Mouse (Mus musculus): ENCODE measurements around the gene Rarres2. TPM values are rescaled to one million over a fixed set of nuclear protein-coding genes. Genes with fewer than 3 reads are reported as not detected.

The Rarres2 gene
- polyA plus RNA-seq, 1 experiment from 2014 or later: 44.2 TPM

- H3K4me1 ChIP-seq (ENCODE audit: control insufficient read depth, insufficient read depth, low read length): peaks cover 29% of the 10 kb centered on the region; the same call in 1 of the 2 replicates
- 75% methylated on average over 21 of the region's 21 CpGs for WGBS
- peak; percentile 47; the same call in 1 of the 2 replicates for ATAC-seq (ENCODE audit: low FRiP score, low TSS enrichment)
These were observed 4.3 kb downstream of the Rarres2 start for GRCm38 (mm10) chr6:48568036-48568984.

GRCm38 (mm10) chr6:48566312-48566711, 6.3 kb downstream of the Rarres2 start:
- Histone ChIP-seq H3K4me2 (replicated peaks; ENCODE audit: low read depth, low read length) (no peak overlapping the region), H3K4me1 (ENCODE audit: control insufficient read depth, insufficient read depth, low read length) (peaks cover 19% of the 10 kb centered on the region; the same call in 1 of the 2 replicates), H3K27ac (ENCODE audit: low read depth, low read length) (peak overlapping the region; percentile 15; the same call in 1 of the 2 replicates), H3K27me3 (ENCODE audit: control insufficient read depth, insufficient read depth, low read length) (no peaks in the 10 kb centered on the region), H3K4me3 (ENCODE audit: low read length) (no peak overlapping the region), H3K36me3 (ENCODE audit: control insufficient read depth, insufficient read depth, low read length) (no peaks in the 10 kb centered on the region), H3K9me3 (ENCODE audit: control insufficient read depth, low read length) (no peaks in the 10 kb centered on the region), H3K9ac (ENCODE audit: low read depth, low read length) (no peak overlapping the region)
- peak; percentile 65; the same call in 1 of the 2 replicates for ATAC-seq (ENCODE audit: low FRiP score, low TSS enrichment)
- WGBS: 28% methylated on average over 5 of the region's 5 CpGs

More at GRCm38 (mm10) chr6:48568036-48568984, 4.3 kb downstream of the Rarres2 start:
- Histone ChIP-seq H3K9ac (ENCODE audit: low read depth, low read length) (no peak overlapping the region), H3K36me3 (ENCODE audit: control insufficient read depth, insufficient read depth, low read length) (no peaks in the 10 kb centered on the region), H3K4me2 (replicated peaks; ENCODE audit: low read depth, low read length) (no peak overlapping the region), H3K27me3 (ENCODE audit: control insufficient read depth, insufficient read depth, low read length) (no peaks in the 10 kb centered on the region), H3K27ac (ENCODE audit: low read depth, low read length) (peak overlapping the region; percentile 51; the same call in 1 of the 2 replicates), H3K9me3 (ENCODE audit: control insufficient read depth, low read length) (no peaks in the 10 kb centered on the region), H3K4me3 (ENCODE audit: low read length) (no peak overlapping the region)

GRCm38 (mm10) chr6:48565693-48566310, 6.8 kb downstream of the Rarres2 start:
- Histone ChIP-seq H3K36me3 (ENCODE audit: control insufficient read depth, insufficient read depth, low read length) (no peaks in the 10 kb centered on the region), H3K4me3 (ENCODE audit: low read length) (no peak overlapping the region), H3K9ac (ENCODE audit: low read depth, low read length) (no peak overlapping the region), H3K4me2 (replicated peaks; ENCODE audit: low read depth, low read length) (no peak overlapping the region), H3K4me1 (ENCODE audit: control insufficient read depth, insufficient read depth, low read length) (peaks cover 18% of the 10 kb centered on the region; the same call in 1 of the 2 replicates), H3K9me3 (ENCODE audit: control insufficient read depth, low read length) (no peaks in the 10 kb centered on the region), H3K27ac (ENCODE audit: low read depth, low read length) (peak overlapping the region; percentile 15; the same call in 1 of the 2 replicates), H3K27me3 (ENCODE audit: control insufficient read depth, insufficient read depth, low read length) (no peaks in the 10 kb centered on the region)
- 87% methylated on average over 4 of the region's 4 CpGs for WGBS
- no peak; the same call in 1 of the 2 replicates for ATAC-seq (ENCODE audit: low FRiP score, low TSS enrichment)

- H3K9me3 ChIP-seq (ENCODE audit: control insufficient read depth, low read length): no peaks in the 10 kb centered on the region
- no peaks in the 10 kb centered on the region for H3K27me3 ChIP-seq (ENCODE audit: control insufficient read depth, insufficient read depth, low read length)
- no peaks in the 10 kb centered on the region for H3K36me3 ChIP-seq (ENCODE audit: control insufficient read depth, insufficient read depth, low read length)
- H3K4me2 ChIP-seq (replicated peaks; ENCODE audit: low read depth, low read length): no peak overlapping the region
- peaks cover 5% of the 10 kb centered on the region; the same call in 1 of the 2 replicates for H3K4me1 ChIP-seq (ENCODE audit: control insufficient read depth, insufficient read depth, low read length)
- 90% methylated on average over 3 of the region's 3 CpGs for WGBS
- no peak overlapping the region for H3K9ac ChIP-seq (ENCODE audit: low read depth, low read length)
- no peak overlapping the region for H3K4me3 ChIP-seq (ENCODE audit: low read length)
- no peak overlapping the region; the same call in 1 of the 2 replicates for H3K27ac ChIP-seq (ENCODE audit: low read depth, low read length)
- no peak for ATAC-seq (ENCODE audit: low FRiP score, low TSS enrichment)
These were observed 16.6 kb downstream of the Rarres2 start for GRCm38 (mm10) chr6:48555956-48556355.

GRCm38 (mm10) chr6:48555104-48555890, 17.3 kb downstream of the Rarres2 start:
- Histone ChIP-seq H3K4me3 (ENCODE audit: low read length) (peak overlapping the region; percentile 58), H3K27me3 (ENCODE audit: control insufficient read depth, insufficient read depth, low read length) (no peaks in the 10 kb centered on the region), H3K9ac (ENCODE audit: low read depth, low read length) (peak overlapping the region; percentile 75), H3K4me2 (replicated peaks; ENCODE audit: low read depth, low read length) (peak overlapping the region; percentile 64), H3K9me3 (ENCODE audit: control insufficient read depth, low read length) (no peaks in the 10 kb centered on the region), H3K36me3 (ENCODE audit: control insufficient read depth, insufficient read depth, low read length) (no peaks in the 10 kb centered on the region), H3K27ac (ENCODE audit: low read depth, low read length) (peak overlapping the region; percentile 98), H3K4me1 (ENCODE audit: control insufficient read depth, insufficient read depth, low read length) (peaks cover 5% of the 10 kb centered on the region; the same call in 1 of the 2 replicates)
- WGBS: 30% methylated on average over 13 of the region's 14 CpGs
- ATAC-seq (ENCODE audit: low FRiP score, low TSS enrichment): peak; percentile 81

- H3K9ac ChIP-seq (ENCODE audit: low read depth, low read length): peak within 1 kb of the TSS; percentile 75
- H3K27me3 ChIP-seq (ENCODE audit: control insufficient read depth, insufficient read depth, low read length): no peaks in the 10 kb centered on the region
- no peaks in the 10 kb centered on the region for H3K9me3 ChIP-seq (ENCODE audit: control insufficient read depth, low read length)
- H3K27ac ChIP-seq (ENCODE audit: low read depth, low read length): peak within 1 kb of the TSS; percentile 98
- ATAC-seq (ENCODE audit: low FRiP score, low TSS enrichment): peak; percentile 94
- H3K4me2 ChIP-seq (replicated peaks; ENCODE audit: low read depth, low read length): peak within 1 kb of the TSS; percentile 64
- H3K36me3 ChIP-seq (ENCODE audit: control insufficient read depth, insufficient read depth, low read length): no peaks in the 10 kb centered on the region
- WGBS: under 1% methylated on average over 39 of the region's 39 CpGs
- peak within 1 kb of the TSS; percentile 58 for H3K4me3 ChIP-seq (ENCODE audit: low read length)
- H3K4me1 ChIP-seq (ENCODE audit: control insufficient read depth, insufficient read depth, low read length): peaks cover 5% of the 10 kb centered on the region; the same call in 1 of the 2 replicates
These were observed 18.1 kb downstream of the Rarres2 start, which contains the start of gene Lrrc61 for GRCm38 (mm10) chr6:48554280-48555103. Gene Lrrc61, plus strand, starts transcription at chr6:48554796.

DNA sequence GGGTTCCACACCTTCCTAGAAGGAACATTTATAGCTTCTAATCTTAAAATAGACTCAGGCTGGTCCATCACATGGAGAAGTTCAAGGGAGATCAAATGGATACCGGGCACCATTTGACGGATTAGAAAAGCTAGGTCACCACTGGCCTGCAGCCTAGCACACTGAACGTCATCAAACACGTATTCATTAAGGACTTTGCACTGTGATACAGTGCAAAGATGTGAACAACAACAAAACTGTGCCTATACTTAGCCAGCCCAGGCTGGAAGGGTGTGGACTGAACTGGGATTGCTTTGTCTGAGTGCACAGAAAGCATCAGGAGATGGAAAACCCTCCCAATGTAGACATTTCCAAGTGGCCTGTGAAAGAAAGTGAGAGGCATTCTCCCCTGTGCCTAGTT, 18.8 kb downstream of the Rarres2 start:
- Histone ChIP-seq H3K27ac (ENCODE audit: low read depth, low read length) (peak overlapping the region; percentile 98), H3K4me1 (ENCODE audit: control insufficient read depth, insufficient read depth, low read length) (peaks cover 5% of the 10 kb centered on the region; the same call in 1 of the 2 replicates), H3K9me3 (ENCODE audit: control insufficient read depth, low read length) (no peaks in the 10 kb centered on the region), H3K9ac (ENCODE audit: low read depth, low read length) (peak overlapping the region; percentile 75; the same call in 1 of the 2 replicates), H3K36me3 (ENCODE audit: control insufficient read depth, insufficient read depth, low read length) (no peaks in the 10 kb centered on the region), H3K4me2 (replicated peaks; ENCODE audit: low read depth, low read length) (peak overlapping the region; percentile 64), H3K27me3 (ENCODE audit: control insufficient read depth, insufficient read depth, low read length) (no peaks in the 10 kb centered on the region), H3K4me3 (ENCODE audit: low read length) (peak overlapping the region; percentile 58)
- no peak for ATAC-seq (ENCODE audit: low FRiP score, low TSS enrichment)
- 87% methylated on average over 4 of the region's 4 CpGs for WGBS

Measured in kidney, embryonic 14.5 days (tissue).